Mouse (Mus musculus) spleen, postnatal 14 days (tissue): Measurements from ENCODE around the gene Iqcd.

Experiments used
- DNase-seq, 2 experiments: peaks; one replicate each; pipeline ENCODE4 v3.0.0; 2021 to 2022; ENCODE audit warnings: low spot score in 2 of 2

The Iqcd gene

DNA sequence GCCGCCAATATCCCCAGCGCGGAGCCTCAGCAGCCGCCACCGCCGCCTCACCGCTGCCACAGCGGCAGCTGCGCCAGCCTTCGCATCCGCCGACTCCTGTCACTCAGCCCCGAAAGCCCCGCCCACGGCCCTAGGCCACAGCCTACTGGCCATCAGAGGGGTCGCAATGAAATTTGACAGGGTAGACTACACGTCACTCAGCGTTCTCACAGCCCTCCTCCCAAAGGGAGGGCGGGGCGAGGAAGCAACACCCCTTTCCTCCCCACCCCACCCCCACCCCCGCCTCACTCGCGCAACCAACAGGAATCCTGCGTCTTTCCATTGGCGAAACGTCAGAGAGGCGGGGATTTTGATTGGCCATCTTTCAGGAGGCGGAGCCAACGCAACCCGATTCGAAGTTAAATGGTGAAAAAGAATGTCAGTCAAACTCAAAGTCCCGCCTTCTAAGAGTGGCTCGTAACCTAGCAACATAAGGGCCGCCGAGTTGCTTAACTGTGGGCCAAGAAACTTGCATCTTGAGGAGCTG is at the start of gene Iqcd, which contains the start of gene Tpcn1:
Gene Iqcd (plus strand): TSS at position 448 of the 526 bp plus-strand sequence.
Gene Tpcn1 (minus strand): TSS at position 105 of the 526 bp plus-strand sequence.
- peak; percentile 98 to 99 for DNase-seq

DNA sequence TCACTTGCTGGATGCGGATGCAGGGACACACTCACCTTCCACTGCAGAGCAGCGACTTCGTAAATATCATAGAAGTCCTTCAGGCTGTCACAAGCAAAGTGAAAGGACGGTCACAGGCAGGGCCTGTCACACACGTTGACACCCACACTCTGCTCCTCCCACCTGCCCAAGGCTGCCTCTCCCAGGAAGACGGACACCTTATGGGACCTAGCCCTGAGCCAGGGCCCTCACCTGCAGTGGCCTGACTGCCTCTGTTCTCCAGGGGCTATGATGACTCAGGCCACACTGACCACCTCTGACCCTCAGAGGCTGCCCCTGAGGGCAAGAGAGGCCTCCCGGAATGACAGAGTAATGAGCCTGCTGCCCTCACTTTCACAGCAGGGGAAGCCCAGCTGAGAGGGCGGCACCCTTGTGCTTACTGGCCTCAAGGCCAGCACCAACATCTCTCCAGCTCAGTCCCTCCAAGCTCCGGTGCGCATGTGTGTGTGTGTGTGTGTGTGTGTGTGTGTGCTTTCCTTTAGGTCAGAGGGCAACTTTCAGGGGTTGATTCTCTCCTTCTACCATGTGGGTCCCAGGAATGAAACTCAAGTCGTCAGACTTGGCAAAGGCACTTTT is 40.5 kb upstream of the Iqcd start:
- DNase-seq, result no peak

DNA sequence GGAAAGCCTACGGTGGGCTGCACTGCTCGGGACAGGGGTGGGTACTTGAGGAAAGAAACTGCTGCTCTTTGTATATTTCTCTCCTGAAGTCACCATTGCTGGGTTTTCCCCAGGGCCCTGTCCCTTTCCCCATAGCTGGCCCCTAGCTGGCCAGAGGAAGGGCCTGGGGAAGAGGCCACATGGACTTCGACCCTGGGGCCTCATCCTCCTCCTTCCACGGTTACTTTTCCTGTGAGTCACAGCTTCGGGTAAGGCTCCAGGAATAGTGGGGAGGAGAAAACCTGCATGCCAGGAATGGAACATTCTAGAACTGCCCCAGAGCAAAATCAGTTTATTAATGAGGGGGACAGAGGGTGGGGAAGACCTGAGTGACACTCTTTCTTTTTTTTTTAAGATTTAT is 38.7 kb upstream of the Iqcd start:
- DNase-seq, result no peak

DNA sequence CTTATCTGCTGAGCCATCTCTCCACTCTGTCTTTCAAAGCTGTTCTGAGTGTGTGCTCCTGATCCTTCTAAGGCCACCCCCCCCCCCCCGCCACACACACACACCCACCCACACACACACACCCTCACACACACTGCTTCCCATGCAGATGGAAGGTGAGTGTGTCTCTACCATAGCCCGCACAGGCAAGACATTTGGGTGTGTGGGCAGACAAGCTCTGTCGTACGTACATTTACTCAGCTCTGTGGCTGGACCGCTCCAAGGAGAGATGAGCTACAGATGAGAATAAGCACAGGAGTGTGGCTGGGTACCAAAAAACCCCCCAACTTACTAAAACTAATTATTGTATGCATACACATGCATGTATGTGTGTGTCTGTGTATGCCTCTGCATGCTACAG is 38.1 kb upstream of the Iqcd start:
- no peak for DNase-seq

DNA sequence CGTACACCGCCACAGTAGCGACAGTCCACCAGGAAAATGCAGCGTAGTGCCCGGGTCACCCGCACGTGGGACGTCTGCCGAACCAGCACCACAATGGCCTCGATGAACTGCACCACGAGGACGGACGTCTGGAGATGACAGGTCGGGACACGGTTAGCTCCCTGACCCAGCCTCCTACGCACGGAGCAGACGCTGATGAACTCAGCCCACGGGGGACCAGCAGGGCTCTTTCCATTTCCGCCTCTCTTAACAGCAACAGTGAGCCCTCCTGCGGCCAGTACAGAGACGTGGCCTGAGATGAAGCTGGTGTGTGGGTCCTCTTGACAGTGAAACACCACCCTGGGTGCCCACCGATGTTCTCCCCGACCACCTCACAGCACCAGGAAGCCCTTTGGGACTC is 32.9 kb upstream of the Iqcd start:
- DNase-seq, result no peak

DNA sequence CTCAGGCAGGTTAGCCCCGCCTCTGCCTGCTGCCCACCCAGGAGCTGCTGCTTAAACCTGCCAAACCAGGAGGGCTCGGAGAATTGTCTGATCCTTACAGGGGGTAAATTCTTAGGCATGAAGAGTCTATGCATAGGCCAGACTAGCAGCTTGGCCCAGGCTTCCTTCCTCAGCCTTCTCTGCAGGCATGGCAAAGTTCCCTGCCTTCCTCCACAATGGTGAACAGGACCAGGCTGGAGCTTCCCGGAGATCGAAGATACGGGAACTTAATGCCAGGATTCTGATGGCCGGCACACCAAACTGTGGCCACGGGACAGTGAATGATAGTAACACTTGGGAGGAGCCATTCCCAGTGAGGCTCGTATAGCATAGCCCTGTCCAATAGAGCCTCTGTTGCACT is 30.8 kb upstream of the Iqcd start:
- DNase-seq, result no peak

DNA sequence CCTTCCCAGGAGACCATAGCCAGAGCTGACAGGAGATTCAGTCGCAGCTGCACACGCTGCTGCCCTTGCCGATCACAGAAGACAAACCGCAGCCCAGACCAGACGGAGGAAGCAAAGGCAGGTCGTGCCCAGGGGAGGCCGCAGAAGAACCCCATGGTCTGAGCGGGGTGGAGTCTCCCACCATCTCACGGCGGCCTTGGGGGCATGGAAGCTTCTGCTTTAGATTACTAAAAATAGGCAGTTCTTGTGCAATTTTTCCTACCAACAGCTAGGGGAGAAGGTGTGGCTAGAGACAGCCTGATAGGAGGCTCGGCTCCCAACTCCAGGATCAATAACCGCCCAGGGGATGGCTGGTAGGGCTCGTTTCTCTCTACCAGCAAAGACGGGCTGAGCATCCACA is 30.1 kb upstream of the Iqcd start:
- DNase-seq, result no peak

DNA sequence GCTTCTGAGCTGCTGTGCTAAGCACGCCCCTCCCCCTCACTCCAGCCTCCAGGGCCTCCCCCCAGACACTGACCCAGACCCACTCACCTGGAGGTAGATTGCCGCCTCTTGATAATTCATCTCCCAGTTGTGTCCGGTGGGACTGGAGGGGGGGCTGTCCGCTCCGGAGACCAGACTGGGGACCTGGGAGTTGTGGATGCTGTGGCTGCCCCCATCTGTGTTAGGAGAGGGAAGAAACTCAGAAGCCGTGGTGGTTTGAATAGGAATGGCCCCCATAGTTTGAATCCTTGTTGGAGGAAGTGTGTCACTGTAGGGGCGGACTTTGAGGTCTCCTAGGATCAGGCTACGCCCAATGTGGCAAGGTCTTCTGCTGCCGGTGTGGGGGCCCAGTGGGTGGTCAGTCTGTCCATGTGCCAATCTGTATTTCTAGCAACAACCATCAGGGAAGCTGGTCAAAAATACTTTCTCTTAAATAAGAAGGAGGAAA is 28.6 kb upstream of the Iqcd start:
- DNase-seq, result no peak

DNA sequence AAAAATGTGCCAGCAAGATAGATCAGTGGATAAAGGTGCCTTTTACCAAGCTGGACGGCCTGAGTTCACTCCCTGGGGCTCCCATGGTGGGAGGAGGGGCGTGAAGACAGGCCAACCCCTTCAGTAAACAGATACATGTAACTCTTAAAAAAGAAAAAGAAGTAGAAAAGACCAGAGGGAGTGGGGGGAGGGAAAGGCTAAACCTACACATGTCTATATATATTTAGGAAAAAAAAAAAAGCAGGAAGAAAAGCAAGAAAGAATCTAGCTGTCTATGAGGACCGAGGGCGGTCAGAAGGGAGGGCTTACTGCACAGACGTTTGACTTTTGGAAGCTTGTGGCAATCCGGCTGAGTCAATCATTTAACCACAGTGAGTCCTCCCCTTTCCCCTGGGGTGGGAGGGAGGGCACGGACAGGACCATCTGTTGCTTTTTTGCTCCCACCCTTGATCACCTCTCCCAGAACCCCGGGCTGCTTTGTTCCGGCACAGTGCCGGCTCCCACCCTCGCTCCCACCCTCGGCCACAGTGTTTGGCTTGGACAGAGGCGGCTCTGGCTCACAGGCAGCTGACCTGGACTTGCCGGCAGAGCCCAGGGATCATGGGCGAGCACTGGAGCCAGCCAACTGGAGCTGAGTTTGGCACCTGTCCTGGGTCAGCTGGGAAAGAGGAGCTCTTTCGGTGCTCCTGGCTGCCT is 28.1 kb upstream of the Iqcd start:
- no peak for DNase-seq

DNA sequence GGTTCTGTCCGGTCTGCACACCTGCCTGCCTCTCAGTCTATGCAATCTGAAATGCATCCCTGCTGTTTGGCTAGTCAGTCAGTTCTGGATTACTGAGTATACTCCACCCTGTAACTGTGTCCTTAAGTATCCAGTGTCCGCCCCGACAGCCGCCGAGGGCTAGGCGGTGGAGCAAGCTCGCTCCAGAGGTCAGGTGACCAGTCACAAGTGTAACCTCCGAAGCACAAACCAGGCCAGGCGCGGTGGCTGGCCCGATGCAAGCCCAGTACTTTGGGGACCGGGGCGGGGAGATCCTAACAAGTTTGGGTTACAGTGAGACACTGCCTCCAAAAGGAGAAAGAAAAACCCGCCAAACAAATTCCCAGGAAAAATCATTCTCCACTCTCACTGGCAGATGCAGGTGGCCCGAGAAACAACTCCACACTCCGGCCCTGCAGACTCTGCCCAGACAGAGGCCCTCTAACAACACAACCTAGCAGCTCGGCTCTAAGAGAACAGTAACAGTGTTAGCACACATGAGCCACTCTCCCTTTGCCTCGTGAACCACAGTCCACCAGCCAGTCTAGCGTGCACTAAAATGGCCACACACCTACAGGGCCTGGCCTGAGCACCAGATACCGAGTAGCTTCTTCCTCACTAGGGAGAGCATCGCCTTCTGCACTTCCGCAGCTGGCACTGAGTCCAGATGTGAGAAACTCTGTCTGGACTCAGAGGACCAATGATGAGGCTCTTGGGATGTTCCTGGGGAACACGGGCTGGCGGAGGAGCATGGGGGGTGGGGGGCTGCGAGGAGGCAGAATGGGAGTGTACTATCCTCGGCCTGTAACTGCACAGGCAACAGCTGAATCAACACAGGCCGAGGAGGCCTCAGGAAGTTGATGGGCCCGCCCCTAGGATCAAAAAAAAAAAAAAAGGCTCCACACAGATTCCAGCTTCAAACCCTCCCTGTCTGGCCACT is 25.6 kb upstream of the Iqcd start:
- no peak for DNase-seq

DNA sequence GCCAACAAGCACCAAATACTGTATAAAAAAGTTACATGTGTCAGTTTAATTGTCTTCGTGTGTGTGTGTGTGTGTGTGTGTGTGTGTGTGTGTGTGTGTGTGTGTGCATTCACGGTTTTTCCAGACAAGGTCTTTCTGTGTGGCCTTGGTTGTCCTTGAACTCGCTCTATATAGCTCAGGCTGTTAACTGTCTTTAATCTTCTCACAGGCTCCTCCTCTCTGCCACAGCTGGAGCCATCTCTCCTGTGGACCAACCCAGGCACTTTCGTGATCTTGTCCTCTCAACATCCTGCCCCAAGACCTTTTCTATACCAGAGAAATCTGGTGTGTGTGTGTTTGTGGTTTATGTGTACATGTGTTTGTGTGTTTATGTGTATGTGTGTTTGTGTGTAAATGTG is 24.9 kb upstream of the Iqcd start:
- DNase-seq, result no peak

DNA sequence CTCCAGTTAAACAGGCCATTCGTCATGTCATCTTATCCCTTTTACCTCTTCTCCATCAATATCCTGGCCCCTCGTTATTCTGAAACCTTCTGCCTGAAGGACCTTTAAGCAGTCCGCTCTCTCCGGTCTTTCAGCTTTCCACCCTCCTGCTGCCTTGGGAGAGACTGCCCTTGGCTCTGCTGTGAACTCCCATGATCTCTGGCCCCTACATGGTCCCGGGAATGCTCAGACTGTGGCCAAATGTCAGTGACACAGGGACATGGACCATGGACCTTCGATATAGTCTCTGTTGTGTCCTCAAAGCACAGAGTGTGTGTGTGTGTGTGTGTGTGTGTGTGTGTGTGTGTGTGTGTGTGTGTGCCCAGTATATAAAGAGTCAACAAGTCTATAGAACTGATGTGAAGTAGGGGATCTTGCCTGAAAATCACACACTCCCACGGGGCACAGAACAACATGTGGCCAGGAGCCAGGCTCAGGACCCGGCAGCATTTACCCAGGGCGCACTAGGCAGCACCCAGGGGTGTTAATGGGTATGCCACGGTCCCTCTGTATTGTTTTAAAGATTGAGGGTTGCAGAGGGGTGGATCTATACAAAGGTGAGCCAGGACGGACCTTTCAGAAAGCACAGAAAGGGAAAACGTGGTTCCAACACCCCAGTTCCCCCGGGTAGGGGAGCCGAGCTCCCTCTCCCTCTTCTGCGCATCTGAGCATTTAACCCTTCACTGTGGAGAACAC is 23.5 kb upstream of the Iqcd start:
- DNase-seq, result no peak

DNA sequence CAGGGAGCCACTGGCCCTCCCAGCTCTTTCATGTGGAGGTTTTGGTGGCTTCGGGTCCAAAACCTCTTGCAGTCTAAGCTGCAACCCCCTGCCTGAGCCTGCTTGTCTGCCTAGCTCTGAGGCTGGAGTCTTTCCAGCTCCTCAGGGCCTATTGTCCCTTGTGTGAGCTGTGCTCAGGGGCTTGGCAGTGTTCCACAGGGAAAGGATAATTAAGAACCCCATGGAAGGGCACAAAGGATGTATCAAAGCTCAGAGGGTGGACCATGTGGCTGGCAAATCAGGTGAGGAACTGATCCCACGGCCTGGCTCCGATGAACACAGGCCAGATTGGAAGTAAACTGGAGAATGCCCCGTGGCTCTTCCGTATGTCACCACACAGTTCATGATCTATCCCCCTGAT is 22.7 kb upstream of the Iqcd start:
- no peak for DNase-seq

DNA sequence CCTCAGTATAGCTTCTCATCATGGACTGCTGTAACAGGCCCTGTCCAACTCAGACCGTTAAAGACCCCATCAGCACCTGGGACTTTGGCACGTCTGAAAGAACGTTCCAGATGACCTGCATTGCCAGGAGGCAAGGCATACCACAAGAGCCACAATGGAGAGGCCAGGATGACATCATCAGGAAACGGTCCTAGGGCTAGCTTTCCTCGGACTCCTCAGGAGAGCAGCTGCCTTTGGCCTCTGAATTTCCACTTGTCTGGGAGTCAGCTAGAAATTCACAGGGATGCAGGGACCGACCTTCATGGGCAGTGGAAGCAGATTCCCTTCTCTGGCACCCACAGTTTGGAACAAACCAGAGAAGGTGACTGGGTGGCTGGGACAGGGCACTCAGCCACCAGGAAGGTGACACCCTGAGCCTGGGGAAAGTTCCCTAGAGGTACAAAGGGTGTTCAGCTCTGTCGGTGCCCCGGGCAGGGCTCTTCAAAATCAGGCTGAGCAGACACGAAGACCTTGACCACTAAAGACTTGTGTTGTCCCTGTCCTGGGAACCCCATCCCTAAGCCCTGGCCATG is 22.0 kb upstream of the Iqcd start:
- no peak for DNase-seq

DNA sequence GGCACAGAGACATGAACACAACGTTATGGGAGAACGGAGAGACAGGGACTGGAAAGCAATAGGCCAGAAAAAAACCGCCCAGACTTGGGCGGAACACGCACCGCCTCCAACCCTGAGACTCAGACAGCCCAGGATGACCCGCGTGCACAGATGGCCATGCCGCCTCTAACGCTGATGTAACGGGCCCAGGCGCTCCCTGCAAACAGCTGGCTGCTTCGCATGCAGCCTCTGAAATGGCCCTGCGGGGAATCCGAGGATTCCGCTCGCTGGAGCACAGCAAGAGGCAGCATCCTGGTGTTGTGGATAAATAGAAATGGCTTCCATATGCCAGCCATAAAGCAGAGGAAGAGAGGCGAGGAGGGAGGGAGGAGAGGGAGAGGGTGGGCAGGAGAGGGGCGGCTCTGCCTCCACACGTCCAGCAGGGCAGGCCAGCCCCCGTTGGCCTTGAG is 21.5 kb upstream of the Iqcd start:
- no peak for DNase-seq

DNA sequence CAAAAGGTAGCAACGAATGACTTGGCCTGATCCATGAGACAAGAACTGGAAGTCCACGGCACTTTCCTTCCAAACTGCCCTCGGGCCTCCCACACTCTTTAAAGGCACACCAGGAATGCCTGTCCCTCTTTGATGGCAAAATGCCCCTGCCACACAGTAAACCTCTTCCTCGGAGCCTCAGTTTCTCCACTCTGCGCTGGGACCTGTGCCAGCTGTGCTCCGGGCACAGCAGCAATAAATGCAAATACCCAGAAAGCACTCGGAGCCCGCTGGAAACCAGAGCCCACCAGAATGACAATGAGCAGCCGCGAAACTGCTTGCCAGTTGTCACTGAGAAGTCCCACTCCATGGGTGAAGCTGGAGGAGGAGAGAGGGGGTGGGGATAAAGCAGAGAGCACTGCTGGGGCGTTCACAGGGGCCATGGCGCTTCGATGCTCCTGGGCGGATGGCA is 21.0 kb upstream of the Iqcd start:
- no peak for DNase-seq

DNA sequence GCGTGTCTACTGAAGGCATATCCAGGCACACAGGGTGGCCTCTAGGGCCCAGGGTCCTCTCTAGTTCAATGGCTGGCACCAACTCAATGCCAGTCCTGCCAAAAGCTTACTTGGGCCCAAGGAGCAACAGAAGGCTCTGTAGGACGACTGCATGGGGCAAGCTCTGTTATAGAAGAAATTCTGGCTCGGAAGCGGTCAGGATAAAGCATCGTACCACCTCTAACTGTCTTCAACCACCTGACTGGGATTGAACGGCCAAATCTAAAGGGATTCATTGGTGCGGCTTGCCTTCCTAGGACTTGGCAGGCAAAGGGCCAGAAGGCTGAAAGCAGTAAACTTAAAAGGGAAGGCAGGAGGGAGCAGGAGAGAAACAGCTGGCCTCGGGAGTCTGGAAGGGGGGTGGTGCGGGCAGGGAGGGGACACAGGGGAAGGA is 20.5 kb upstream of the Iqcd start:
- DNase-seq, result no peak

DNA sequence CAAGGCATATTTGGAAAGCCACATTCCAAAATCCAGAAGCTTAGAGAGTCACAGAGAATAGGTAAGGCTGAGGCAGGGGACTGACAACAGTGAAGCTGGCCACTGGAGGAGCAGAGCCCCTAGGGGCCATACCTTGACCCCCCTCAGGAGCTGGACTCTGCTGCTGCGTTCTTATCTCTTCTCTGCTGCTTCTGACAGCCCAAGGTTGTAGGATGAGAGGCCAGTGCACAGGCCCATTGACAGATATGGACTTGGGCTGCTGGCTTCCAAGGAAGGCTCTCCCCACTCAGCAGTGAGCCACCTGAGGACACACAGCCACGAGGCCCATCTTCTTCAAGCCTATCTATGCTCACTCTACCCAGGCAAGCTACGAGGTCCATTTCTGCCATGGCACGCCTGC is 19.9 kb upstream of the Iqcd start:
- DNase-seq, result no peak

DNA sequence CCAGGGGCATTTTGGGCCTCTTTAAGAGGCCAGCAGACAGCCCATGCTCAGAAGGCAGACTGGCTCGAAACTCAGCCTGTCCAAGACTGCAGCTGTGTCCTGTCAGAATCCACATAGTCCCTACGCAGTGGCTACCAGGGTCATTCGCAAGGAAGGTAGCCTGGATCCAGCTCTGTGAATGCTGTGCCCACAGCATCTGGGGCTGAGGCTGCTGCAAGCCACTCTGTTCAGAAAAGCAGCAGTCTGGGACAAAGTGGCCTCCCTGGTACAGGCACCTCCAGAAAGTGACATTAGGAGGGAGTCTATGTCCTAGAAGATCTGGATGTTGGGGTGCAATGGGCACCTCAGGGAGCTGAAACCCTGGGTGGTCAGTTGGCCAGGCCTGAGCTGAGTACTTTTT is 19.0 kb upstream of the Iqcd start:
- DNase-seq, result no peak

DNA sequence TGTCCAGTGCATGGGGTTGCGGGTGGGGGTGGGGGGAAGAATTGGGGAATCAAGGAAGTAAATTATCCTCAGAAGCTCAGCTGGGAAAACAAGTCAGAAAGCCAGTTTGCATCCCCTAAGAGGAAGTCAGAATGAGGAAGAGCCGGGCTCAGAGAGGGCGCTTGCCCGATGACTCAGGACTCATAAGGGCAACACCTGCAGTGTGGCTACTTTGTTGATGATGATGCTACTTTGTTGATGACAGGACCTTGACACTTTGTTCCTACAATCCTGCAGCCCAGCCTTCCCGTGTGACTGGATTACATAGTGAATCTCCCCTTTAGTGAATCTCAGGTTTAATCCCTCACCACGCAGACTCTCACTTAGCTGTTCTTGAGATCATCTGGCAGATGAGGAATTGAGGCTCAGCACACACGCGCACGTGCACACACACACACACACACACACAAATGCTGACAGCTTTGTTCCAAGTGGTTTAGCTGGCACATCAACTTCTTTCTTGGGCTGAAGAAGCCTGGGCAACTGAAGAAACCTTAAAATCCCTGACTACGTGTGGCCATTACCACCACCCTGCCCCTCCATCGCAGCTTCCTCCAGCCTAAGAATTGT is 18.4 kb upstream of the Iqcd start:
- no peak for DNase-seq
